Mouse (Mus musculus): ENCODE results near the gene Diexf. TPM values are rescaled to one million over a fixed set of nuclear protein-coding genes. Genes with fewer than 3 reads are reported as not detected.
A peak's percentile ranks its signal among the peaks of the same experiment; 100 is the strongest.

The Diexf gene
- polyA plus RNA-seq, 1 experiment from 2014 or later, result 4.0 TPM

GRCm38 (mm10) chr1:193086842-193087476 lies 43.1 kb downstream of the Diexf start:
- Histone ChIP-seq H3K9ac (ENCODE audit: low read depth, low read length) (no peak overlapping the region), H3K9me3 (replicated peaks; ENCODE audit: low read length) (no peaks in the 10 kb centered on the region), H3K27me3 (ENCODE audit: insufficient read depth, low read length) (no peaks in the 10 kb centered on the region), H3K4me3 (replicated peaks; ENCODE audit: low read depth, low read length) (no peak overlapping the region), H3K27ac (no peak overlapping the region), H3K4me1 (replicated peaks; ENCODE audit: insufficient read depth, low read length) (no peaks in the 10 kb centered on the region), H3K4me2 (ENCODE audit: low read length) (no peak overlapping the region), H3K36me3 (ENCODE audit: insufficient read depth, low read length) (no peaks in the 10 kb centered on the region)
- DNase-seq (ENCODE audit: low spot score) (peak; percentile 12), ATAC-seq (replicated peaks; ENCODE audit: low FRiP score, low read depth) (no peak)
- WGBS, result 38% methylated on average over 9 of the region's 9 CpGs
- TF ChIP-seq CTCF (IDR thresholded peaks at IDR 0.05; ENCODE audit: low read depth), result no peak

DNA sequence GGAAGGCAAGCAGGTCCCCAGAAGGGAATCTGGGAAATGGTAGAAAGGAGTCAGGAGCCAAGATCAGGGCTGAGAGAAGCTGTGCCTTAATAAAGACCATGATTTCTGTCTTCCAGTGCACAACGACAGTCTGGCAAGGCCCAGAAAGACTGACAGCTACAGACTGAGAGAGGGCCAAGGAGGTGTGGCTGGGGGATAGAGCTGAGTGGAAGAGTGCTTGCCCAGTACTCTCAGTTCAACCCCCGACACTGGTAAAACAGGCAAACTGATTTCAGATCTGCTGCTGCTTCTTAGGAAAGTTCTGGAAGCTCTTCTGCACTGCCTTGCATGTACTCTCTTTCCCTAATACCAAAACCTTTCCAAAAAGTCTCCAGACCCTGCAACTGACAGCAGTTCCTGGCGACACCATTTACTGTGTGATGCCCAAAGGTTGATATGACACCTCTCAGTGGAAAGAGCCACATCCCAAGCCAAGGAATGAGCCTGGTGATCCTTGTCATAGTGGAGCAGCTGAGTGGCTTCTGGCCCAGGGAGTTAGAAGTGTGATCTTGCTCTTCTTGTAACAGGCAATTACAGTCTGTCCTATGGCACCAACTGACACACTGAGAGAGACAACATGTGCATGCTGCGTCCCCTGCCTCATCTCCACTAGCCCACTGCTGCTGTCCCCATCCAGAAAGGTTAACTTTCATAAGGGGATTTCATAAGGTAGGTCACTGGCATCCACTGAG lies 43.8 kb downstream of the Diexf start:
- Histone ChIP-seq H3K9ac (ENCODE audit: low read depth, low read length) (no peak overlapping the region), H3K36me3 (ENCODE audit: insufficient read depth, low read length) (no peaks in the 10 kb centered on the region), H3K4me3 (replicated peaks; ENCODE audit: low read depth, low read length) (no peak overlapping the region), H3K4me2 (ENCODE audit: low read length) (no peak overlapping the region), H3K27ac (no peak overlapping the region), H3K9me3 (replicated peaks; ENCODE audit: low read length) (no peaks in the 10 kb centered on the region), H3K27me3 (ENCODE audit: insufficient read depth, low read length) (no peaks in the 10 kb centered on the region), H3K4me1 (replicated peaks; ENCODE audit: insufficient read depth, low read length) (no peaks in the 10 kb centered on the region; the same call in 1 of the 2 replicates)
- DNase-seq (ENCODE audit: low spot score), result no peak
- TF ChIP-seq CTCF (IDR thresholded peaks at IDR 0.05; ENCODE audit: low read depth), result no peak
- no peak for ATAC-seq (replicated peaks; ENCODE audit: low FRiP score, low read depth)
- 67% methylated on average over 4 of the region's 4 CpGs for WGBS

DNA sequence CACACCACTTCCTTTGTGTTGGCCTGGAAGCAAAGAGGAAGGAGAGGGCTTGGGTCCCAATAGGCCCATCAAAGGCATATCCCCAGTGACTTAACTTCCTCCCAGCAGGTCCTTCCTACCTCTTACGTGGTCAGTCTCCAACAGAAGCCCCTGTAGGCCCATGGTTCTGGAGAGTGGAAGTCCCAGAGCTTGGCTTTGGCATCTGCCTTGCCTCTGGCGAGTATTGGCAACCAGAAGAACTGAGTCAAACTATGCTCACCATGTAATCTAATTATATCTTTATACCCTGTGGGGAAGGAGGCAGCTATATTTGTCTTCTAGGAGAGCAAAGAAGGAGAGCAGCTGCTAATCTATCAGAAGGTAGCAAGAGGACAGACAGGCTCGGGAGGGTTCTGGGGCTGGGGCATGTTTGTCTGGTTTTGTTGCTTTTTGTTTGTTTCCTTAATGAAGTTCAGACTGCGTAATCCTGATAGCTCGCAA lies 44.5 kb downstream of the Diexf start:
- Histone ChIP-seq H3K27ac (no peak overlapping the region), H3K27me3 (ENCODE audit: insufficient read depth, low read length) (no peaks in the 10 kb centered on the region)

DNA sequence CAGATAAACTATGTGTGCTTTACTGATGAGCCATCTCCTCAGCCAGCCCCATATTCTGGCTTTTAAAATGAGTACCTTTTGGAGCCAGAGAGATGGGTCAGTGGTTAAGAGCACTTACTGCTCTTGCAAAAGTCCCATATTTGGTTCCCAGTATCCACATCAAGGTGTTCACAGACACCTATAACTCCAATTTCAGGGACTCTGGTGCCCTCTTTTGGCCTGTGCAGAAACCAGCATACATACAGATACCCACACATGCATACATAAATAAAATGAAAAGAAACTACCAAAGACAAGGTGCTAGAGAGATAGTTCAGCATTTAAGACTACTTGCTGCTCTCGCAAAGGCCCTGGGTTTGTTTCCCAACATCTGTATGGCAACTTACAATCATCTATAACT lies 46.1 kb downstream of the Diexf start:
- WGBS, result 97% methylated on average over 1 of the region's 1 CpGs
- no peaks in the 10 kb centered on the region; the same call in 1 of the 2 replicates for H3K4me1 ChIP-seq (replicated peaks; ENCODE audit: insufficient read depth, low read length)
- no peaks in the 10 kb centered on the region for H3K36me3 ChIP-seq (ENCODE audit: insufficient read depth, low read length)
- no peak for ATAC-seq (replicated peaks; ENCODE audit: low FRiP score, low read depth)
- no peak overlapping the region for H3K4me3 ChIP-seq (replicated peaks; ENCODE audit: low read depth, low read length)
- H3K9me3 ChIP-seq (replicated peaks; ENCODE audit: low read length), result no peaks in the 10 kb centered on the region
- no peaks in the 10 kb centered on the region for H3K27me3 ChIP-seq (ENCODE audit: insufficient read depth, low read length)
- no peak overlapping the region for H3K4me2 ChIP-seq (ENCODE audit: low read length)
- TF ChIP-seq CTCF (IDR thresholded peaks at IDR 0.05; ENCODE audit: low read depth), result peak; percentile 32; the same call in 1 of the 2 replicates
- H3K9ac ChIP-seq (ENCODE audit: low read depth, low read length), result no peak overlapping the region
- no peak overlapping the region for H3K27ac ChIP-seq
- no peak for DNase-seq (ENCODE audit: low spot score)

More for the DNA sequence above, 44.5 kb downstream of the Diexf start:
- Histone ChIP-seq H3K4me2 (ENCODE audit: low read length) (no peak overlapping the region), H3K4me1 (replicated peaks; ENCODE audit: insufficient read depth, low read length) (no peaks in the 10 kb centered on the region; the same call in 1 of the 2 replicates), H3K4me3 (replicated peaks; ENCODE audit: low read depth, low read length) (no peak overlapping the region), H3K36me3 (ENCODE audit: insufficient read depth, low read length) (no peaks in the 10 kb centered on the region), H3K9ac (ENCODE audit: low read depth, low read length) (no peak overlapping the region), H3K9me3 (replicated peaks; ENCODE audit: low read length) (no peaks in the 10 kb centered on the region)
- ATAC-seq (replicated peaks; ENCODE audit: low FRiP score, low read depth) (no peak), DNase-seq (ENCODE audit: low spot score) (no peak)
- 81% methylated on average over 5 of the region's 5 CpGs for WGBS
- no peak for TF ChIP-seq CTCF (IDR thresholded peaks at IDR 0.05; ENCODE audit: low read depth)

GRCm38 (mm10) chr1:193083051-193083450 lies 47.0 kb downstream of the Diexf start:
- WGBS, result 59% methylated on average over 7 of the region's 7 CpGs
- no peak for TF ChIP-seq CTCF (IDR thresholded peaks at IDR 0.05; ENCODE audit: low read depth)
- no peaks in the 10 kb centered on the region for H3K9me3 ChIP-seq (replicated peaks; ENCODE audit: low read length)

DNA sequence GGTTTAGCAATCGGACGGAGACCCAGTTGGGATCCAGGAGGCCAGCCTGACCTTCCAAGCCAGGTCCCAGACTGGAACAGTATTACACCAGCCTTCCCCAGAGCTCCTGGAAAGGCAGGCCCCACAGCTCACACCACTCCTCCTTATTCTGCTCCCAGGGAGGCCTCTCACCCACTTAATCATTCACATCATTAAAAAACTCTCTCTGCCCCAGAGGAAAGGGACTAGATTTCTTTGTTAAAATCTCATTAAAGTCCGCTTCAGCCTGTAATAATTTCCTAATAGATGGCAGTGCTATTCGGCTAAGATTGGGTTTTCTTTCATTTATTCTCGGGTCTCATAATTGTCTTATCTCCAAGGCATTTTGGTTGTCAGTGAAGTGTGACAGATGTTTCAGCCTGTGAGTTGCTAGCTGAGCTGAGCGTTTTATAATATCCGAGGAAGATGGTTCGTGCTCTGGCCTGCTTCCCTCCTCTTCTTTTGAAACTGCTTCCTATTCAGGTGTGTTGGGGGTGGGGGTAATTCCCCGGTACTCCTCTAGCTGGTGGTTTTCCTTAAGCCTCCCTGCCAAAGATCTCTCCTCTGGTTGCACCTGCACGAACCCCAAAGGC lies 47.7 kb downstream of the Diexf start:
- TF ChIP-seq CTCF (IDR thresholded peaks at IDR 0.05; ENCODE audit: low read depth), result no peak
- ATAC-seq (replicated peaks; ENCODE audit: low FRiP score, low read depth) (no peak; the same call in 1 of the 2 replicates), DNase-seq (ENCODE audit: low spot score) (peak; percentile 24)
- 26% methylated on average over 10 of the region's 10 CpGs for WGBS
- H3K4me2 ChIP-seq (ENCODE audit: low read length), result no peak overlapping the region
- H3K4me1 ChIP-seq (replicated peaks; ENCODE audit: insufficient read depth, low read length), result no peaks in the 10 kb centered on the region; the same call in 1 of the 2 replicates
- H3K36me3 ChIP-seq (ENCODE audit: insufficient read depth, low read length), result no peaks in the 10 kb centered on the region
- H3K9me3 ChIP-seq (replicated peaks; ENCODE audit: low read length), result no peaks in the 10 kb centered on the region
- H3K4me3 ChIP-seq (replicated peaks; ENCODE audit: low read depth, low read length), result no peak overlapping the region
- no peak overlapping the region for H3K27ac ChIP-seq
- H3K9ac ChIP-seq (ENCODE audit: low read depth, low read length), result no peak overlapping the region
- H3K27me3 ChIP-seq (ENCODE audit: insufficient read depth, low read length), result no peaks in the 10 kb centered on the region

More at GRCm38 (mm10) chr1:193083051-193083450, 47.0 kb downstream of the Diexf start:
- Histone ChIP-seq H3K36me3 (ENCODE audit: insufficient read depth, low read length) (no peaks in the 10 kb centered on the region), H3K4me1 (replicated peaks; ENCODE audit: insufficient read depth, low read length) (no peaks in the 10 kb centered on the region; the same call in 1 of the 2 replicates), H3K27me3 (ENCODE audit: insufficient read depth, low read length) (no peaks in the 10 kb centered on the region), H3K9ac (ENCODE audit: low read depth, low read length) (no peak overlapping the region), H3K4me3 (replicated peaks; ENCODE audit: low read depth, low read length) (no peak overlapping the region), H3K4me2 (ENCODE audit: low read length) (no peak overlapping the region), H3K27ac (no peak overlapping the region)
- no peak for DNase-seq (ENCODE audit: low spot score)
- ATAC-seq (replicated peaks; ENCODE audit: low FRiP score, low read depth), result no peak
